Mouse (Mus musculus) leukemia stem cell, adult 10-12 weeks (primary cell): ENCODE results near the gene Vmn1r169. TPM values are rescaled to one million over a fixed set of nuclear protein-coding genes. Genes with fewer than 3 reads are reported as not detected.

Experiments
- polyA plus RNA-seq: library from polyadenylated mRNA; stranded (reverse); fragments of >175 nt; gene quantifications from 2 replicates; pipeline ENCODE4 v1.2.3, GENCODE M21; 2012; ENCODE audit warnings: low replicate concordance

The Vmn1r169 gene
- not detected in 2 replicates for polyA plus RNA-seq

GRCm38 (mm10) chr7:23575226-23575625 is at the start of gene Vmn1r169:
Vmn1r169 (plus strand) TSS chr7:23575526.

GRCm38 (mm10) chr7:23539432-23539831 is 35.9 kb upstream of the Vmn1r169 start, which contains the start of gene Vmn1r168:
Vmn1r168 (plus strand) TSS chr7:23539732.

GRCm38 (mm10) chr7:23605875-23606274 is 30.5 kb downstream of the Vmn1r169 start, which contains the start of gene Vmn1r170:
Vmn1r170 (plus strand) TSS chr7:23606175.

Other genes with a start within 250 kb of the Vmn1r169 start
- not detected in 2 replicates for gene Nlrp5, start 189.6 kb upstream of the Vmn1r169 start, polyA plus RNA-seq
- gene Vmn1r167, start 68.3 kb upstream of the Vmn1r169 start, polyA plus RNA-seq: not detected in 2 replicates
- gene Vmn1r168, start 35.8 kb upstream of the Vmn1r169 start, polyA plus RNA-seq: not detected in 2 replicates
- not detected in 2 replicates for gene Vmn1r170, start 30.6 kb downstream of the Vmn1r169 start, polyA plus RNA-seq
- gene Vmn1r171, start 55.2 kb downstream of the Vmn1r169 start, polyA plus RNA-seq: not detected in 2 replicates
- gene Vmn1r172, start 82.8 kb downstream of the Vmn1r169 start, polyA plus RNA-seq: not detected in 2 replicates
- not detected in 2 replicates for gene Vmn1r173, start 125.2 kb downstream of the Vmn1r169 start, polyA plus RNA-seq
- not detected in 2 replicates for gene Vmn1r174, start 176.7 kb downstream of the Vmn1r169 start, polyA plus RNA-seq
- gene Vmn1r175, start 235.1 kb downstream of the Vmn1r169 start, polyA plus RNA-seq: not detected in 2 replicates